Mouse (Mus musculus) embryonic facial prominence, embryonic 11.5 days (tissue): Measurements from ENCODE around the gene Sumo3. TPM values are rescaled to one million over a fixed set of nuclear protein-coding genes. Genes with fewer than 3 reads are reported as not detected.

ENCODE experiments used
- ATAC-seq: fragments of 200-750 bp; cut with Nextera tagmentation; replicated peaks from 2 replicates; pipeline ENCODE4 v1.8.0; 2017; ENCODE audit warnings: low read depth; ENCODE audit not compliant: insufficient number of reproducible peaks, low FRiP score, low TSS enrichment
- DNase-seq: peaks from one replicate; pipeline ENCODE4 v3.0.0-alpha.2; 2015; ENCODE audit warnings: low spot score
- H3K27ac ChIP-seq: fragments of 300-500 bp; sonication (generic); replicated peaks from 2 replicates; pipeline ENCODE4 v1.5.1; 2014; ENCODE audit warnings: mild to moderate bottlenecking, low read depth, low read length, control low read depth
- H3K27me3 ChIP-seq: fragments of 300-500 bp; sonication (generic); 2 replicates; pipeline ENCODE4 v1.6.1; 2014; ENCODE audit warnings: mild to moderate bottlenecking, low read length, moderate library complexity, mixed read lengths; ENCODE audit not compliant: control insufficient read depth, insufficient read depth
- H3K36me3 ChIP-seq: fragments of 300-500 bp; sonication (generic); replicated peaks from 2 replicates; pipeline ENCODE4 v1.6.1; 2014; ENCODE audit warnings: low read depth, mild to moderate bottlenecking, low read length, moderate library complexity, mixed read lengths; ENCODE audit not compliant: control insufficient read depth, insufficient read depth
- H3K4me1 ChIP-seq: fragments of 300-500 bp; sonication (generic); 2 replicates; pipeline ENCODE4 v1.6.1; 2014; ENCODE audit warnings: low read length, mixed read lengths; ENCODE audit not compliant: control insufficient read depth, insufficient read depth
- H3K4me2 ChIP-seq: fragments of 300-500 bp; sonication (generic); 2 replicates; pipeline ENCODE4 v1.6.1; 2014; ENCODE audit warnings: low read depth, mild to moderate bottlenecking, control low read depth, low read length, moderate library complexity
- H3K4me3 ChIP-seq: fragments of 300-500 bp; sonication (generic); 2 replicates; pipeline ENCODE4 v1.5.1; 2014; ENCODE audit warnings: low read depth, low read length, control low read depth
- H3K9ac ChIP-seq: fragments of 300-500 bp; sonication (generic); replicated peaks from 2 replicates; pipeline ENCODE4 v1.6.1; 2014; ENCODE audit warnings: mild to moderate bottlenecking, control low read depth, low read length
- H3K9me3 ChIP-seq: fragments of 300-500 bp; sonication (generic); replicated peaks from 2 replicates; pipeline ENCODE4 v1.6.1; 2016; ENCODE audit warnings: mild to moderate bottlenecking, low read length, inconsistent platforms, mixed read lengths; ENCODE audit not compliant: control insufficient read depth
- WGBS: fragments of 180-500 bp; shearing (Covaris S2); extraction: QIAGEN DNeasy Blood & Tissue Kit; methylation state at CpG from one replicate; pipeline ENCODE4 v1.1.7; 2014; 5-methylcytosine and 5-hydroxymethylcytosine counted together
- polyA plus RNA-seq: library from polyadenylated mRNA; unstranded; fragments of >200 nt; fragmentation: Nextera tagmentation; extraction: Ambion mirVana; gene quantifications from 2 replicates; pipeline ENCODE4 v1.2.1, GENCODE M21; 2014

Gene Sumo3
- polyA plus RNA-seq, 1 experiment from 2014 or later = 382 TPM

DNA sequence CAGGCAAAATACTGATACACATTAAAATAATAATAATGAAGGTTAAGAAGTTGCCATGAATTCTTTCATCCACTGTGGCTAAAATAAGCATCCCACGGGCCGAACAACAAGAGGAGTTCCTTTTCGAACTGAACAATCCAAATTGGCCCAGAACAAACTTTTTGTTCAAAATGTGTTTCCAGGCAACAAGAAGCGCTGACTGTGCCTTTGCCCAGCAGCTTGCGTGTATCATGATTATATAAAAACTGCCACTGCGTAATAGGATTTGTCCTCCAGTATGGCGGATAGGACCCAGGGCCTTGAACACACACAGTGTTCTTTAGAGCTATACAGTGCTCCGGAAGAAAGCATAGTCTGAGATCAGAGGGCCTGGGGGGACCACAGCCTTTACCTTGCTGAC, 2.7 kb downstream of the Sumo3 start:
- WGBS = 92% methylated on average over 8 of the region's 8 CpGs
- no peak overlapping the region for H3K9ac ChIP-seq
- no peaks in the 10 kb centered on the region for H3K27me3 ChIP-seq
- no peak overlapping the region for H3K4me2 ChIP-seq
- no peaks in the 10 kb centered on the region for H3K9me3 ChIP-seq
- no peak overlapping the region for H3K4me3 ChIP-seq
- H3K4me1 ChIP-seq = no peaks in the 10 kb centered on the region
- peaks cover 7% of the 10 kb centered on the region for H3K36me3 ChIP-seq
- no peak overlapping the region for H3K27ac ChIP-seq
- ATAC-seq = no peak
- no peak for DNase-seq

DNA sequence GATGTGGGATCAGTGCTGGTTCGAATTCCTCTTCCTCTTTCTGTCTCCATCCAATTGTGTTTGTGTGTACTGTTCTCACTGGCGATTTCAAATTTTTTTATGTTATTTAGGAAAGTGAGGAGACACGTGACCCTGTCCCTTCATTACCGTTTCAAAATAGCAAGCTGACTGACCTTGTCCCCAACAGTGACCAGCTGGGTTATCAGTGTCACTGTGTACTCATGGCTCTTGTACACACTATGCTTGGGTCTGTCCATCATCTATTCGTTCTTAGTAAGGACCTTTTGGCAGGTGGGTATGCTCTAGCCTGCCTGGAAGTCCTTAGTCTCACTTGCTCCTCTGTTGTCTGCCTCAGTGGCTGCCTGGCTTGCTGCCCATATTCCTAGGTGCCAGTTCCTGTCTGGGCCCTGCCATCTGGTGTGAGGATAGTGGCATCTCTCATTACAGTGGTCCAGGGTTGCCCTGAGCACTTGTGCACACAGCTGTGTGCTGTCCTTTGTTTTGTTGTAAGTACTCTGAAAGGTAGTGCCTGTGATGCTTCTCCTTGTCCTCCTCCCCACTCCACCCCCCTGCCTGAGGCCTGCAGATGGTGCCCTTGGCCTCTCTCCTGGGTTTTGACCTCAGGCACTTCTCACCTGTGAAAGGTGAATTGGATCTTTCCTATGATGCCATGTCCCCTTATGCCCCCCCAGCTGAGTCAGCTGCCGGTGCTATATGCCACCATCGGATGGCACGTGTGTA, 4.5 kb downstream of the Sumo3 start:
- WGBS = 92% methylated on average over 8 of the region's 8 CpGs
- Histone ChIP-seq H3K27me3 (no peaks in the 10 kb centered on the region), H3K4me3 (no peak overlapping the region), H3K36me3 (peaks cover 7% of the 10 kb centered on the region), H3K4me1 (no peaks in the 10 kb centered on the region), H3K27ac (no peak overlapping the region), H3K9me3 (no peaks in the 10 kb centered on the region), H3K9ac (no peak overlapping the region), H3K4me2 (no peak overlapping the region)
- ATAC-seq (no peak), DNase-seq (no peak)

DNA sequence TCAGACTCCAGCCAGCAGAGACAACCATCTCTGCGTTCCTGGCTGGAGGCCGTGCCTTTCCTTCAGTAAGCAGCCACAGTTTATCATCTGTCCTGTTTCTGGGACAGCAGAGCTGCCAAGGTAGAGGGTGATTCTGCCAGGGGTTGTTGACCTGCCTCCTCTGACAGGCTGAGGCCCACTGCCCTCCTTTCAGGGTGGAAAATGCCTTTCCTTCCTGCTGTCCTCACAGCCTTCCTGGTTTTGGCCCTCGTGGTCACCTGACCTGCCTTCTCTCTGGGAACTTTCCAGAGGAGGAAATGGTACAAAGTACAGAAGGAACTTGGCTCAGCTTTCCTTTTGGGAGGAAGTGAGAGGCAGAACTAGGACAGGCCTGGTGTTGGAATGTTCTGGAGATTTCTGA, 7.5 kb downstream of the Sumo3 start:
- H3K36me3 ChIP-seq = peaks cover 11% of the 10 kb centered on the region
- H3K27me3 ChIP-seq = no peaks in the 10 kb centered on the region
- ATAC-seq (no peak), DNase-seq (no peak)
- H3K4me2 ChIP-seq = no peak overlapping the region
- H3K4me1 ChIP-seq = no peaks in the 10 kb centered on the region
- H3K9me3 ChIP-seq = no peaks in the 10 kb centered on the region
- no peak overlapping the region for H3K27ac ChIP-seq
- H3K9ac ChIP-seq = no peak overlapping the region
- H3K4me3 ChIP-seq = no peak overlapping the region
- 93% methylated on average over 3 of the region's 3 CpGs for WGBS

DNA sequence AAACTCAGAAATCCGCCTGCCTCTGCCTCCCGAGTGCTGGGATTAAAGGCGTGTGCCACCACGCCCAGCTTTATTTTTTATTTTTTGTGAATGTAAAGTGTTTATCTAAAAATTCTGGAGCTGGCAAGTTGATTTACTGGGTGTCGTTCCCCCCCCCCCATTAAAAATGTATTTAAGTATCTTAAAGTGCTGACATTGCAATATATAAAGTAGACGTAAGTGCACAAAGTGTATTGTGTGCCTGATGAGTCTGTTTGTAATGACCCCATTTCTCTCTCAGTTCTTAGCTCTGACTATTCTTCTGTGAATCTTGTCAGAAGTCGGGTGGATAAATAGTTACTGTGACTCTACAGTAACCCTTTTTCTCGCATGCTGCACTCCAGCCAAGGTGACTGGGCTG, 9.8 kb downstream of the Sumo3 start:
- Histone ChIP-seq H3K4me2 (no peak overlapping the region), H3K9ac (no peak overlapping the region), H3K4me1 (no peaks in the 10 kb centered on the region), H3K9me3 (no peaks in the 10 kb centered on the region), H3K4me3 (no peak overlapping the region), H3K27ac (no peak overlapping the region), H3K36me3 (peaks cover 9% of the 10 kb centered on the region; the same call in 1 of the 2 replicates), H3K27me3 (no peaks in the 10 kb centered on the region)
- DNase-seq (no peak), ATAC-seq (no peak)
- WGBS = 96% methylated on average over 8 of the region's 8 CpGs

DNA sequence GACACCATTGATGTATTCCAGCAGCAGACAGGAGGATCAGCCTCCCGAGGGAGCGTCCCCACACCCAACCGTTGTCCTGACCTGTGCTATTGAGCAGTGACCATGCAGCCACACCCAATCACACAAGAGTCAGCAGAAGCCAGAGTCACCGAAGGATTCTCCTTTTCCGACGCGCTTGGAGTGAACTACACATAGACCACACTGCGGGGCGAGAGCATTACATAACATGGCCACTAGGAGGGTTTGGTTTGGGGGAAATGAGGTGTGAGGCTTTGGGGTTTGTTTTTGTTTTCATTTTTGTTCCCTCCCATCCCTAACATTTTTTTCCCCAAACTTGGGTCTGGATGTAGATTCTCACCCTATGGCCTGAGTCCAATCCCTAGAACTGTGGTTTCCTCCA, 10.3 kb downstream of the Sumo3 start:
- no peak overlapping the region for H3K4me2 ChIP-seq
- DNase-seq (no peak), ATAC-seq (no peak)
- no peak overlapping the region for H3K4me3 ChIP-seq
- no peak overlapping the region for H3K27ac ChIP-seq
- H3K27me3 ChIP-seq = no peaks in the 10 kb centered on the region
- H3K4me1 ChIP-seq = no peaks in the 10 kb centered on the region
- WGBS = 96% methylated on average over 9 of the region's 9 CpGs
- H3K9me3 ChIP-seq = no peaks in the 10 kb centered on the region
- H3K9ac ChIP-seq = no peak overlapping the region
- peaks cover 5% of the 10 kb centered on the region; the same call in 1 of the 2 replicates for H3K36me3 ChIP-seq

DNA sequence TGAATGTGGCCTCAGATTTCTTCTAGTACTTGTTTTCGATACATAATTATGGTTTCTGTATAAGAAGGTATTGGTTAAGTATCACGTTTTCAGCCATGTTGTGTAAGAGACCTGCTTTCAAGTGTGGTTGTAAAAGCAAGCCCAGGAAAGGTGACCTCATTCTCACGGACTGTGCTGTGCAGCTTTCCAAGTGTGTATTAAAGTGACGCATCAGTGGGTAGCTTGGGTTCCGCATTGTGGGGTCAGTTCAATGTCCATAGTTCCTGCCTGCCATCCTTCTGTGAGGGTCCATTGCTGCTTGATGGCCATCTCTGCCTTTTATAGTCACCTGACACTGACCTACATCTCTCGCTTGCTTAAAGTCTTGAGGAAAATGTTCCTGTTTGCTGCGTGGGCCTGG, 11.0 kb downstream of the Sumo3 start:
- DNase-seq = no peak
- no peak for ATAC-seq
- H3K4me3 ChIP-seq = no peak overlapping the region
- H3K27ac ChIP-seq = no peak overlapping the region
- H3K9ac ChIP-seq = no peak overlapping the region
- H3K9me3 ChIP-seq = no peaks in the 10 kb centered on the region
- no peaks in the 10 kb centered on the region for H3K27me3 ChIP-seq
- H3K4me2 ChIP-seq = no peak overlapping the region
- H3K36me3 ChIP-seq = peaks cover 4% of the 10 kb centered on the region; the same call in 1 of the 2 replicates
- no peaks in the 10 kb centered on the region for H3K4me1 ChIP-seq
- 97% methylated on average over 7 of the region's 7 CpGs for WGBS

DNA sequence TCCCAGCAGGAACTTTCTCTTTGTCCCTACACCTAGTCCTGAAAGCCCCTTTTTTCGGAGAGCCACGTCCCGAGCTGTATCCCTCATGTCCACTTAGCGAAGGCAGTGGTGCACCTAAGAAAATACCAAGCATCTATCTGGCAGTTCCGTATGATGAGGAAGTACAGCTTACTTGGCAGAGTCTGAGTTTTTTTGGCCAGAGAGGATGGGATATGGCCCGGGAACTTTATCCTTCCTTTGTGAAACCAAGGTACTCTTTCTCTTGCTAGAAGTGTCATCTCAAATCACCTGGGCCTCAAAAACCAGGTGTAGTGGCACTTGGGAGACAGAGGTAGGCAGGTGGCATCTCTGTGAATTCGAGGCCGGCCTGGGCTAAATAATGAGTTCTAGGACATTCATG, 15.6 kb downstream of the Sumo3 start:
- DNase-seq = no peak
- Histone ChIP-seq H3K4me3 (peak overlapping the region; percentile 99; the same call in 1 of the 2 replicates), H3K4me1 (no peaks in the 10 kb centered on the region), H3K27ac (peak overlapping the region; percentile 8; the same call in 1 of the 2 replicates), H3K9me3 (no peaks in the 10 kb centered on the region), H3K27me3 (no peaks in the 10 kb centered on the region), H3K9ac (peak overlapping the region; percentile 96), H3K4me2 (peak overlapping the region; percentile 60; the same call in 1 of the 2 replicates), H3K36me3 (no peaks in the 10 kb centered on the region; the same call in 1 of the 2 replicates)
- 72% methylated on average over 8 of the region's 8 CpGs for WGBS
- no peak for ATAC-seq

DNA sequence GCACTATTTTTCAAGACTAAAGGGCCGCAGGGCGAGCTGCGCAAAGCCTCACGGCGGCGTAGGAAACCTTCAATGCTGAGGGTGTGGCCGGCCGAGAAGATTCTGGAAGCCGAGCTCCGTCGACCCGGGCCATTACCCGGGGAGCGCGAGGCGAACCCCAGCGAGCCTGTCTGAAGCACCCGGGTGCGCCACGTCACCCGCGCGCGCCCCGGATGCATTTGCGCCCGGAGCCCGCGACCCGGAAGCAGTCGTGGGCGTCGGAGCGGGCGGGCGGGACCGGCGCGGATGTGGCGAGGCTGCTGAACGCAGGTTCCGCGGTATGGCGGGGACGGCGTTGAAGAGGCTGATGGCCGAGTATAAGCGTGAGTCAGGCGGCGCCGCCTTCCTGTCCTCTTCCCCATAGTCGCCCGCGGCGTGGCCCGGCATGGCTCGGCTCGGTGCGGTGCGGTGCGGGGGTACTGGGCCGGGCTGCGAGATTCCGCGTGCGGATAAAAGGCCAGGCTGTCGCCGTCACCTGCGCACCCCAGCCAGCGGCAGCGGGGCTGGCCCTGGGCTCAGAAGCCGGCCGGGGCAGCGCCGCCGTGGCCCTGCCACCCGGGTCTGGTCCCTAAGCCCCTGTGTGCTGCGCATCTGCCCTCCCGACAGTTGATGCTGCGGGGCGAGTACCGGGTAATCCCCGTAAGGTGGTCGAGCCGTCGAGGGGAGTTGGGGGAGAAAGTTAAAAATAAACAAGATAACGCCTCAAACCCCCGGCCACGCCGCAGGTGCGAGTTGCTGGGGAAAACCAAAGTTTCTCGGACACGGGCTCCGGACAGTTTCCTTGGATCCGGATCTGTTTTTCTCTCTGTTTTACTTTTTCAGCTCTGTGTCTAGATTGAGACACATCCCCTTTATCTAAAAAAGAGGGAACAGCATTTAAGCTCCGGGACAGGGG, 16.4 kb downstream of the Sumo3 start, which contains the start of gene Ube2g2:
Gene Ube2g2, plus strand, starts transcription at position 221 of the 934 bp plus-strand sequence.
- Histone ChIP-seq H3K36me3 (no peaks in the 10 kb centered on the region), H3K4me1 (no peaks in the 10 kb centered on the region), H3K27ac (peak within 1 kb of the TSS; percentile 8), H3K4me3 (peak within 1 kb of the TSS; percentile 99), H3K4me2 (peak within 1 kb of the TSS; percentile 76), H3K9me3 (no peaks in the 10 kb centered on the region), H3K27me3 (no peaks in the 10 kb centered on the region), H3K9ac (peak within 1 kb of the TSS; percentile 96)
- under 1% methylated on average over 96 of the region's 96 CpGs for WGBS
- ATAC-seq = peak; percentile 83
- peak; percentile 93 for DNase-seq
